Mouse (Mus musculus) lung, postnatal 0 days (tissue): ENCODE results near the gene Amot. TPM values are rescaled to one million over a fixed set of nuclear protein-coding genes. Genes with fewer than 3 reads are reported as not detected.
A peak's percentile ranks its signal among the peaks of the same experiment; 100 is the strongest.

Experiments
- ATAC-seq: fragments of 200-750 bp; cut with Nextera tagmentation; 2 replicates; pipeline ENCODE4 v1.8.0; 2017; ENCODE audit warnings: moderate library complexity
- DNase-seq: peaks from one replicate; pipeline ENCODE4 v3.0.0-alpha.2; 2016; ENCODE audit warnings: low spot score
- H3K27ac ChIP-seq: fragments of 300-500 bp; sonication (generic); 2 replicates; pipeline ENCODE4 v1.5.1; 2014; ENCODE audit warnings: antibody characterized with exemption, mild to moderate bottlenecking, low read length, mixed read lengths
- H3K27me3 ChIP-seq: fragments of 300-500 bp; sonication (generic); replicated peaks from 2 replicates; pipeline ENCODE4 v1.6.1; 2014; ENCODE audit warnings: low read length, mixed read lengths; ENCODE audit not compliant: insufficient read depth
- H3K36me3 ChIP-seq: fragments of 300-500 bp; sonication (generic); 2 replicates; pipeline ENCODE4 v1.6.1; 2014; ENCODE audit warnings: low read length, mixed read lengths; ENCODE audit not compliant: insufficient read depth
- H3K4me1 ChIP-seq: fragments of 300-500 bp; sonication (generic); 2 replicates; pipeline ENCODE4 v1.6.1; 2014; ENCODE audit warnings: antibody characterized with exemption, low read depth, low read length, mixed read lengths; ENCODE audit not compliant: insufficient read depth
- H3K4me2 ChIP-seq: fragments of 300-500 bp; sonication (generic); replicated peaks from 2 replicates; pipeline ENCODE4 v1.6.1; 2014; ENCODE audit warnings: low read depth, mild to moderate bottlenecking, low read length, moderate library complexity, mixed read lengths
- H3K4me3 ChIP-seq: fragments of 300-500 bp; sonication (generic); 2 replicates; pipeline ENCODE4 v1.5.1; 2014; ENCODE audit warnings: low read depth, low read length
- H3K9ac ChIP-seq: fragments of 300-500 bp; sonication (generic); replicated peaks from 2 replicates; pipeline ENCODE4 v1.6.1; 2014; ENCODE audit warnings: low read depth, mild to moderate bottlenecking
- H3K9me3 ChIP-seq: fragments of 300-500 bp; sonication (generic); 2 replicates; pipeline ENCODE4 v1.6.1; 2016; ENCODE audit warnings: low read length, mixed read lengths
- CTCF ChIP-seq: IDR thresholded peaks from 2 replicates; pipeline ENCODE4 v1.5.1; 2016; ENCODE audit warnings: antibody characterized with exemption, mild to moderate bottlenecking
- EP300 ChIP-seq: IDR thresholded peaks from 2 replicates; pipeline ENCODE4 v1.6.1; 2016; ENCODE audit warnings: antibody characterized with exemption, mild to moderate bottlenecking, control low read depth
- WGBS: fragments of 180-500 bp; shearing (Covaris S2); extraction: QIAGEN DNeasy Blood & Tissue Kit; methylation state at CpG from one replicate; pipeline ENCODE4 v1.1.7; 2014; 5-methylcytosine and 5-hydroxymethylcytosine counted together
- polyA plus RNA-seq: library from polyadenylated mRNA; unstranded; fragments of >200 nt; fragmentation: Nextera tagmentation; extraction: Ambion mirVana; gene quantifications from 2 replicates; pipeline ENCODE4 v1.2.1, GENCODE M21; 2015

Gene Amot
- polyA plus RNA-seq = 2.6 and 3.6 TPM in 2 replicates

GRCm38 (mm10) chrX:145504717-145505415 is at the start of gene Amot:
Gene Amot (minus strand): TSS chrX:145505181.
- no peaks in the 10 kb centered on the region for H3K4me1 ChIP-seq
- peak; percentile 87 for DNase-seq
- peak within 1 kb of the TSS; percentile 45 for H3K4me3 ChIP-seq
- peak within 1 kb of the TSS; percentile 61 for H3K4me2 ChIP-seq
- peak; percentile 95 for ATAC-seq
- H3K9me3 ChIP-seq = no peaks in the 10 kb centered on the region
- WGBS = 11% methylated on average over 27 of the region's 34 CpGs
- H3K27me3 ChIP-seq = no peaks in the 10 kb centered on the region
- peak within 1 kb of the TSS; percentile 15 for H3K27ac ChIP-seq
- no peaks in the 10 kb centered on the region for H3K36me3 ChIP-seq
- TF ChIP-seq EP300 (no peak), CTCF (0 out of 2 replicates have a peak, but pooled peaks have one; percentile 2)
- H3K9ac ChIP-seq = 0 out of 2 replicates have a peak within 1 kb of the TSS, but pooled peaks have one; percentile 12

- H3K9ac ChIP-seq = no peak overlapping the region
- no peaks in the 10 kb centered on the region for H3K27me3 ChIP-seq
- ATAC-seq = no peak
- no peak for TF ChIP-seq CTCF
- no peak for TF ChIP-seq EP300
- H3K36me3 ChIP-seq = no peaks in the 10 kb centered on the region
- WGBS = 68% methylated on average over 3 of the region's 3 CpGs
- H3K27ac ChIP-seq = no peak overlapping the region
- no peak for DNase-seq
- no peak overlapping the region for H3K4me2 ChIP-seq
- H3K9me3 ChIP-seq = no peaks in the 10 kb centered on the region
- H3K4me3 ChIP-seq = no peak overlapping the region
- no peaks in the 10 kb centered on the region for H3K4me1 ChIP-seq
Measured at GRCm38 (mm10) chrX:145545060-145545459, 40.1 kb upstream of the Amot start.

- Histone ChIP-seq H3K9ac (no peak overlapping the region), H3K4me1 (no peaks in the 10 kb centered on the region), H3K9me3 (no peaks in the 10 kb centered on the region), H3K36me3 (no peaks in the 10 kb centered on the region), H3K27ac (no peak overlapping the region), H3K4me3 (no peak overlapping the region), H3K27me3 (no peaks in the 10 kb centered on the region), H3K4me2 (no peak overlapping the region)
- 60% methylated on average over 4 of the region's 4 CpGs for WGBS
- ATAC-seq (no peak), DNase-seq (no peak)
- TF ChIP-seq CTCF (no peak), EP300 (no peak)
Measured at GRCm38 (mm10) chrX:145543602-145544490, 38.9 kb upstream of the Amot start.

- Histone ChIP-seq H3K4me3 (no peak overlapping the region), H3K9me3 (no peaks in the 10 kb centered on the region), H3K4me2 (no peak overlapping the region), H3K4me1 (no peaks in the 10 kb centered on the region), H3K9ac (no peak overlapping the region), H3K36me3 (no peaks in the 10 kb centered on the region), H3K27ac (no peak overlapping the region), H3K27me3 (no peaks in the 10 kb centered on the region)
- no peak for ATAC-seq
- no peak for DNase-seq
- no peak for TF ChIP-seq EP300
- no peak for TF ChIP-seq CTCF
- 48% methylated on average over 1 of the region's 1 CpGs for whole genome bisulfite sequencing
Measured at GRCm38 (mm10) chrX:145541050-145541449, 36.1 kb upstream of the Amot start.

- Histone ChIP-seq H3K4me1 (no peaks in the 10 kb centered on the region), H3K27ac (no peak overlapping the region), H3K4me2 (no peak overlapping the region), H3K9me3 (no peaks in the 10 kb centered on the region), H3K4me3 (no peak overlapping the region), H3K36me3 (no peaks in the 10 kb centered on the region), H3K27me3 (no peaks in the 10 kb centered on the region), H3K9ac (no peak overlapping the region)
- TF ChIP-seq CTCF = peak; percentile 31; the same call in 1 of the 2 replicates
- TF ChIP-seq EP300 = no peak
- no peak for ATAC-seq
- DNase-seq = peak; percentile 4
- 84% methylated on average over 1 of the region's 1 CpGs for WGBS
Measured at GRCm38 (mm10) chrX:145540321-145540720, 35.3 kb upstream of the Amot start.

- DNase-seq = no peak
- H3K27ac ChIP-seq = no peak overlapping the region
- no peaks in the 10 kb centered on the region for H3K27me3 ChIP-seq
- H3K36me3 ChIP-seq = no peaks in the 10 kb centered on the region
- no peak overlapping the region for H3K4me3 ChIP-seq
- no peaks in the 10 kb centered on the region for H3K9me3 ChIP-seq
- TF ChIP-seq CTCF = no peak
- no peak for TF ChIP-seq EP300
- H3K4me2 ChIP-seq = no peak overlapping the region
- H3K9ac ChIP-seq = no peak overlapping the region
- no peaks in the 10 kb centered on the region for H3K4me1 ChIP-seq
- 30% methylated on average over 1 of the region's 1 CpGs for WGBS
- no peak for ATAC-seq
Measured at GRCm38 (mm10) chrX:145529602-145530001, 24.6 kb upstream of the Amot start.
